Mouse (Mus musculus) C2C12 (cell line): ENCODE results near the gene Bcl2. TPM values are rescaled to one million over a fixed set of nuclear protein-coding genes. Genes with fewer than 3 reads are reported as not detected.

Experiments used
- H3K27me3 ChIP-seq: one replicate; pipeline ENCODE4 v1.6.1; 2011; ENCODE audit not compliant: control insufficient read depth, insufficient read depth, insufficient read length
- H3K36me3 ChIP-seq: one replicate; pipeline ENCODE4 v1.6.1; 2011; ENCODE audit not compliant: control insufficient read depth, insufficient read depth
- H3K4me3 ChIP-seq: one replicate; pipeline ENCODE4 v1.5.1; 2011; ENCODE audit warnings: mild to moderate bottlenecking, control low read depth; ENCODE audit not compliant: poor library complexity, insufficient read depth, severe bottlenecking
- H3K79me2 ChIP-seq: one replicate; pipeline ENCODE4 v1.6.1; 2011; ENCODE audit not compliant: control insufficient read depth, insufficient read depth
- H3K79me3 ChIP-seq: one replicate; pipeline ENCODE4 v1.6.1; 2011; ENCODE audit warnings: low read depth, control low read depth
- H3ac ChIP-seq: one replicate; pipeline ENCODE3; 2011; ENCODE audit warnings: low read depth; ENCODE audit not compliant: control insufficient read depth, insufficient read length
- CEBPB ChIP-seq: IDR thresholded peaks from one replicate; pipeline ENCODE4 v1.6.1; 2011; ENCODE audit warnings: low read depth, mild to moderate bottlenecking, control low read depth, moderate library complexity
- CTCF ChIP-seq: IDR thresholded peaks from one replicate; pipeline ENCODE4 v1.5.1; 2011; ENCODE audit not compliant: control insufficient read depth, insufficient read depth, insufficient read length
- FOSL1 ChIP-seq: IDR thresholded peaks from one replicate; pipeline ENCODE4 v1.8.0; 2011; ENCODE audit warnings: mild to moderate bottlenecking, low read length; ENCODE audit not compliant: poor library complexity, insufficient read depth, severe bottlenecking
- MAX ChIP-seq: IDR thresholded peaks from one replicate; pipeline ENCODE4 v1.6.1; 2011; ENCODE audit warnings: mild to moderate bottlenecking, control low read depth
- MYOD1 ChIP-seq: IDR thresholded peaks from one replicate; pipeline ENCODE4 v1.6.1; 2011; ENCODE audit warnings: low read depth; ENCODE audit not compliant: control insufficient read depth, insufficient read length
- MYOG ChIP-seq: IDR thresholded peaks from one replicate; pipeline ENCODE4 v1.6.1; 2011; ENCODE audit not compliant: control insufficient read depth, insufficient read length; ENCODE audit errors: extremely low read depth
- USF1 ChIP-seq: IDR thresholded peaks from one replicate; pipeline ENCODE4 v1.6.1; 2011; ENCODE audit warnings: low read depth, mild to moderate bottlenecking, control low read depth, moderate library complexity
- polyA plus RNA-seq: library from polyadenylated mRNA; unstranded; fragments of >200 nt; fragmentation: generic; extraction: Trizol; gene quantifications from one replicate; pipeline ENCODE4 v1.2.1, GENCODE M21; 2012; ENCODE audit warnings: missing spikeins

The Bcl2 gene
- polyA plus RNA-seq, 1 experiment = 1.8 TPM

GRCm38 (mm10) chr1:106752013-106752412 lies 37.9 kb upstream of the Bcl2 start:
- H3K79me2 ChIP-seq = no peaks in the 10 kb centered on the region
- no peak overlapping the region for H3ac ChIP-seq
- peaks cover 19% of the 10 kb centered on the region for H3K36me3 ChIP-seq
- no peak overlapping the region for H3K4me3 ChIP-seq
- TF ChIP-seq MAX = no peak
- no peak for TF ChIP-seq CEBPB
- TF ChIP-seq CTCF = no peak
- H3K79me3 ChIP-seq = no peaks in the 10 kb centered on the region
- H3K27me3 ChIP-seq = no peaks in the 10 kb centered on the region

- Histone ChIP-seq H3K79me3 (no peaks in the 10 kb centered on the region), H3ac (no peak overlapping the region), H3K79me2 (no peaks in the 10 kb centered on the region), H3K36me3 (peaks cover 29% of the 10 kb centered on the region), H3K4me3 (no peak overlapping the region), H3K27me3 (no peaks in the 10 kb centered on the region)
- no peak for TF ChIP-seq FOSL1
- no peak for TF ChIP-seq USF1
- TF ChIP-seq MYOD1 = no peak
- TF ChIP-seq MYOG = no peak
- TF ChIP-seq CEBPB = no peak
- TF ChIP-seq MAX = no peak
- no peak for TF ChIP-seq CTCF
These were observed 36.6 kb upstream of the Bcl2 start for GRCm38 (mm10) chr1:106750656-106751055.

DNA sequence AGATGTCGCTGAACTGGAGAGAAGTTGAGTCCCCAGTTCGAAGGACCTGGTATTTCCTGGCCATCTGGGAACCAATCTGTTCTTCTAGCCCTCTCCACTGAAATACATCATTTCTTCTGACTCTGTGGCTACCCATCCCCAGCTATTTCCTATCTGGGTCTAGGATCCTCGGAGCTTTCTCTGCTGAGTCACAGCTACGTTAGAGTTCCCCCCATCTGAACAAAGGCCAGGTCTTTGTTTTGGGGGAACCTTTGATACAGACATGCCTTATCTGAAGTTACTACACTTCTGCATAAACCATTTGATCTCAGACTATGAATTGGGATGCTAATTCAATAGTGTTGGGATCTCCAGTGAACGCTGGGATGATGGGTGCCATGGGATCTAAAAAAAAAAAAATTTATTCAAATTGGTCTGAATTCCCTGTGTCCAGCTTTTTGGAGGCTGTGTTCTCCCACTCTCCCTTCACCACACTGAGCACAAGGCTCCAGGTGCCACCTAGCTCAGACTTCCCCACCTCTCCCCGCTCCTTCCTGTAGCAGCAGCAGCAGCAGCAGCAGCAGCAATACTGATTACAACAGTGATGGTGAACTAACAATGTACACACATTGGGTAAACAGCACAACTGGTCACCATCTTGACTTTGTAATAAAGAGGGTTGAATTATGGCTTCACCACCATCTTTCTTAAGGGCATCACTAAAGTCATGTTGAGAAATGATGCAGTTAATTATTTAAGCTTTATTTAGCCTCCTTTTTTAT lies 34.7 kb upstream of the Bcl2 start:
- H3ac ChIP-seq = no peak overlapping the region
- H3K4me3 ChIP-seq = no peak overlapping the region
- H3K36me3 ChIP-seq = peaks cover 24% of the 10 kb centered on the region
- no peaks in the 10 kb centered on the region for H3K27me3 ChIP-seq
- H3K79me3 ChIP-seq = no peaks in the 10 kb centered on the region
- no peaks in the 10 kb centered on the region for H3K79me2 ChIP-seq
- TF ChIP-seq CTCF (no peak), FOSL1 (no peak), USF1 (no peak), MYOG (no peak), MYOD1 (no peak), CEBPB (no peak)

- no peak for TF ChIP-seq CTCF
- TF ChIP-seq USF1 = no peak
- no peak for TF ChIP-seq MYOD1
- no peak for TF ChIP-seq MAX
- TF ChIP-seq FOSL1 = no peak
- no peak for TF ChIP-seq MYOG
- no peak for TF ChIP-seq CEBPB
- Histone ChIP-seq H3K79me2 (no peaks in the 10 kb centered on the region), H3ac (no peak overlapping the region), H3K36me3 (peaks cover 22% of the 10 kb centered on the region), H3K79me3 (no peaks in the 10 kb centered on the region), H3K27me3 (no peaks in the 10 kb centered on the region), H3K4me3 (no peak overlapping the region)
These were observed 28.9 kb upstream of the Bcl2 start for GRCm38 (mm10) chr1:106742980-106743379.

GRCm38 (mm10) chr1:106740735-106741134 lies 26.7 kb upstream of the Bcl2 start:
- Histone ChIP-seq H3K79me3 (no peaks in the 10 kb centered on the region), H3K36me3 (peaks cover 4% of the 10 kb centered on the region), H3K4me3 (no peak overlapping the region), H3ac (no peak overlapping the region), H3K27me3 (no peaks in the 10 kb centered on the region), H3K79me2 (no peaks in the 10 kb centered on the region)
- no peak for TF ChIP-seq FOSL1
- TF ChIP-seq MAX = no peak
- no peak for TF ChIP-seq MYOD1
- no peak for TF ChIP-seq USF1
- TF ChIP-seq CEBPB = no peak
- no peak for TF ChIP-seq MYOG
- no peak for TF ChIP-seq CTCF

- TF ChIP-seq CTCF (no peak), MYOD1 (no peak), MYOG (no peak), FOSL1 (no peak), USF1 (no peak)
- Histone ChIP-seq H3K4me3 (no peak overlapping the region), H3K79me2 (no peaks in the 10 kb centered on the region), H3ac (no peak overlapping the region), H3K27me3 (no peaks in the 10 kb centered on the region), H3K36me3 (peaks cover 4% of the 10 kb centered on the region), H3K79me3 (no peaks in the 10 kb centered on the region)
These were observed 25.7 kb upstream of the Bcl2 start for GRCm38 (mm10) chr1:106739810-106740209.
